Mouse (Mus musculus) G1E (cell line): Measurements from ENCODE around the gene Ctdspl. TPM values are rescaled to one million over a fixed set of nuclear protein-coding genes. Genes with fewer than 3 reads are reported as not detected.

Experiments used
- ATAC-seq: 2 replicates; pipeline ENCODE4 v1.8.0; 2016; ENCODE audit warnings: mild to moderate bottlenecking; ENCODE audit not compliant: insufficient number of reproducible peaks, poor library complexity, low FRiP score, severe bottlenecking; ENCODE audit errors: extremely low read depth
- DNase-seq: peaks from one replicate; pipeline ENCODE4 v3.0.0; 2012; ENCODE audit warnings: low spot score
- H3K27me3 ChIP-seq: 2 replicates; pipeline ENCODE4 v1.6.1; 2012; ENCODE audit warnings: mild to moderate bottlenecking, low read length, inconsistent platforms; ENCODE audit not compliant: insufficient read depth
- H3K36me3 ChIP-seq: replicated peaks from 2 replicates; pipeline ENCODE3; 2012; ENCODE audit warnings: mild to moderate bottlenecking, inconsistent platforms
- H3K4me1 ChIP-seq: 2 replicates; pipeline ENCODE4 v1.6.1; 2012; ENCODE audit warnings: low read depth, low read length, inconsistent platforms, mixed read lengths; ENCODE audit not compliant: insufficient read depth
- H3K4me3 ChIP-seq: 2 replicates; pipeline ENCODE4 v1.5.1; 2012; ENCODE audit warnings: low read depth, mild to moderate bottlenecking, inconsistent platforms, low read length, moderate library complexity, mixed read lengths
- H3K9me3 ChIP-seq: replicated peaks from 2 replicates; pipeline ENCODE4 v1.6.1; 2012; ENCODE audit warnings: inconsistent platforms
- CTCF ChIP-seq: IDR thresholded peaks from 2 replicates; pipeline ENCODE4 v1.5.1; 2012; ENCODE audit warnings: low read depth, low read length, inconsistent platforms, mixed read lengths
- GATA1 ChIP-seq: IDR thresholded peaks from 2 replicates; pipeline ENCODE4 v1.6.1; 2012; ENCODE audit warnings: borderline replicate concordance, low read length, inconsistent platforms, mixed read lengths
- GATA2 ChIP-seq: IDR thresholded peaks from 2 replicates; pipeline ENCODE4 v1.6.1; 2012; ENCODE audit warnings: low read depth, low read length, inconsistent platforms, borderline replicate concordance
- POLR2AphosphoS5 ChIP-seq: IDR thresholded peaks from 2 replicates; pipeline ENCODE4 v1.6.1; 2012; ENCODE audit warnings: low read depth, low read length, inconsistent platforms; ENCODE audit not compliant: insufficient replicate concordance
- TAL1 ChIP-seq: conservative IDR thresholded peaks from 2 replicates; pipeline ENCODE4 v1.6.1; 2012; ENCODE audit warnings: low read depth, low read length, inconsistent platforms, mixed read lengths
- polyA plus RNA-seq: library from polyadenylated mRNA; stranded (reverse); fragments of >175 nt; gene quantifications from 2 replicates; pipeline ENCODE4 v1.2.3, GENCODE M21; 2012
- total RNA-seq, 2 experiments: library from RNA; stranded (forward) in 1 of 2; stranded (reverse) in 1 of 2; fragments of 200-1000 nt in 1 of 2; fragments of >200 nt in 1 of 2; fragmentation: Nextera tagmentation in 1 of 2; gene quantifications; 2 replicates each; pipeline ENCODE4 v1.2.3; 2014 to 2017

Ctdspl gene
- total and polyA plus RNA-seq, 3 experiments = 0.05 TPM; not detected in 2

- no peak for TF ChIP-seq GATA1
- TF ChIP-seq CTCF = no peak
- no peak for TF ChIP-seq POLR2AphosphoS5
- TF ChIP-seq GATA2 = no peak
- TF ChIP-seq TAL1 = no peak
- Histone ChIP-seq H3K36me3 (no peaks in the 10 kb centered on the region), H3K9me3 (peaks cover 93% of the 10 kb centered on the region), H3K4me3 (peak within 1 kb of the TSS; percentile 33; the same call in 1 of the 2 replicates), H3K27me3 (no peaks in the 10 kb centered on the region), H3K4me1 (no peaks in the 10 kb centered on the region)
- ATAC-seq (no peak), DNase-seq (no peak)
Observed at GRCm38 (mm10) chr9:119052154-119052944, 126.1 kb downstream of the Ctdspl start, which contains the start of gene Vill. Vill (plus strand) TSS chr9:119052778.

DNA sequence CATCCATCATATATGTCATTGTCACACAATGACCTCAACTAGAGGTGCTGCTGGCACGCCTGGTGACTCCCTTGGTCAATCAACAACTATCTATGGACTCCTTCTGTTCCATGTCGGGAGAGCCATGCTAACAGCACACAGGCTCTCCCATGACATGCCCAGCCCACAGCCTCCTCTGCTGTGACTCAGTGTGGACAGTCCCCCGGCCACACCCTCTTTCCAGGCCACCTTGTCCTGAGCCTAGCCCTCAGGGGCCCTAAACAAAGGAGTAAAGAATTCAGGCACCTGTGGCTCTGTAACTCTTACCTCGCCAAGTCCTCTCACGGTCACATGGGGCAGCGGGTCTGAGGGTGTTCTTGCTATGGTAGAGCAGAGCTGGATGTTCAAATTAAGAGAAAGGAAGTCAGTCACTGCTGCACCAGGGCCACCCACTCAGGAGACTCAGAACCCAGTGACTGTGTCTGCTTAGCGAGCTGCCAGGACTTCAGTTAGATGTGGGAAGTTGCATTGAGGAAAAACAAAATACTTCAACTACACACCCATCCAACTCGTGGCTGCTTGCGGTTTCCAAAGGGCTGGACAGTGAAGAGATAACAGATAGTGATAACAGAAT is 127.8 kb downstream of the Ctdspl start:
- H3K4me3 ChIP-seq = no peak overlapping the region
- H3K36me3 ChIP-seq = no peaks in the 10 kb centered on the region
- H3K27me3 ChIP-seq = no peaks in the 10 kb centered on the region
- no peak for TF ChIP-seq TAL1
- no peak for TF ChIP-seq GATA1
- TF ChIP-seq CTCF = no peak
- no peak for TF ChIP-seq POLR2AphosphoS5
- TF ChIP-seq GATA2 = no peak
- ATAC-seq = no peak
- peaks cover 92% of the 10 kb centered on the region for H3K9me3 ChIP-seq
- no peaks in the 10 kb centered on the region for H3K4me1 ChIP-seq
- DNase-seq = no peak

DNA sequence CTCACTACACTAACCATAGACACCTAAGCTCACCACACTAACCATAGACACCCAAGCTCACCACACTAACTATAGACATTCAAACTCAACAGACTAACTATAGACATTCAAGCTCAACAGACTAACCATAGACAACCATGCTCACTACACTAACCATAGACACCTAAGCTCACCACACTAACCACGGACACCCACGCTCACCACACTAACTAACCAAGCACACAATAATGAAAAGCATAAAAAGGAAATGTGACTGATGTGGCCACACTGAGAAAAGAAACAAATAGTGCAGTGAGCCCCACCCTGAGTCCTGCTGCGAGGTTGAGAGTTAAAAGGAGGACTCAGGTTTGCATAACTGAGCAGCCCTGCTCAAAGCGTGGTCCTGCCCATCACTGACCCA is 129.1 kb downstream of the Ctdspl start:
- Histone ChIP-seq H3K27me3 (no peaks in the 10 kb centered on the region), H3K9me3 (peaks cover 94% of the 10 kb centered on the region), H3K36me3 (no peaks in the 10 kb centered on the region), H3K4me1 (no peaks in the 10 kb centered on the region), H3K4me3 (no peak overlapping the region)
- TF ChIP-seq CTCF (no peak), GATA1 (no peak), TAL1 (no peak), POLR2AphosphoS5 (no peak), GATA2 (no peak)
- ATAC-seq (no peak), DNase-seq (no peak)

- no peaks in the 10 kb centered on the region for H3K27me3 ChIP-seq
- no peak for TF ChIP-seq POLR2AphosphoS5
- no peak for TF ChIP-seq GATA2
- no peak for TF ChIP-seq CTCF
- no peak for TF ChIP-seq TAL1
- no peak for TF ChIP-seq GATA1
- ATAC-seq = no peak
- no peak overlapping the region for H3K4me3 ChIP-seq
- peaks cover 95% of the 10 kb centered on the region for H3K9me3 ChIP-seq
- no peaks in the 10 kb centered on the region for H3K36me3 ChIP-seq
- H3K4me1 ChIP-seq = no peaks in the 10 kb centered on the region
- no peak for DNase-seq
Observed at GRCm38 (mm10) chr9:119058245-119058644, 132.0 kb downstream of the Ctdspl start.

GRCm38 (mm10) chr9:119060701-119061100 is 134.4 kb downstream of the Ctdspl start:
- H3K4me1 ChIP-seq = no peaks in the 10 kb centered on the region
- no peak overlapping the region for H3K4me3 ChIP-seq
- TF ChIP-seq TAL1 = no peak
- no peak for TF ChIP-seq CTCF
- TF ChIP-seq POLR2AphosphoS5 = no peak
- TF ChIP-seq GATA1 = no peak
- TF ChIP-seq GATA2 = no peak
- no peaks in the 10 kb centered on the region for H3K27me3 ChIP-seq
- DNase-seq (no peak), ATAC-seq (no peak)
- no peaks in the 10 kb centered on the region for H3K36me3 ChIP-seq
- peaks cover 96% of the 10 kb centered on the region for H3K9me3 ChIP-seq

GRCm38 (mm10) chr9:119063036-119063644 is 136.9 kb downstream of the Ctdspl start:
- no peak overlapping the region for H3K4me3 ChIP-seq
- H3K9me3 ChIP-seq = peaks cover 97% of the 10 kb centered on the region
- no peaks in the 10 kb centered on the region for H3K27me3 ChIP-seq
- H3K4me1 ChIP-seq = no peaks in the 10 kb centered on the region
- no peak for TF ChIP-seq TAL1
- TF ChIP-seq GATA1 = no peak
- TF ChIP-seq CTCF = no peak
- ATAC-seq (no peak), DNase-seq (no peak)
- no peaks in the 10 kb centered on the region for H3K36me3 ChIP-seq
